Mouse (Mus musculus) myocyte (in vitro differentiated cells): ENCODE measurements around the gene Eif3f.

ENCODE experiments used
- CEBPB ChIP-seq: IDR thresholded peaks from 2 replicates; pipeline ENCODE4 v1.6.1; 2011; ENCODE audit warnings: mild to moderate bottlenecking, moderate library complexity; ENCODE audit not compliant: poor library complexity, insufficient read depth, severe bottlenecking
- E2F4 ChIP-seq: IDR thresholded peaks from one replicate; pipeline ENCODE4 v1.6.1; 2011; ENCODE audit warnings: mild to moderate bottlenecking, control low read depth, moderate library complexity; ENCODE audit not compliant: insufficient read depth
- MAX ChIP-seq: IDR thresholded peaks from one replicate; pipeline ENCODE4 v1.6.1; 2011; ENCODE audit warnings: low read depth, mild to moderate bottlenecking, control low read depth
- MYOD1 ChIP-seq, 3 experiments: IDR thresholded peaks; one replicate each; pipeline ENCODE4 v1.6.1; 2011; ENCODE audit warnings: control low read depth in 2 of 3, low read depth in 2 of 3, mild to moderate bottlenecking in 2 of 3, moderate library complexity in 1 of 3; ENCODE audit not compliant: insufficient read length in 2 of 3, control insufficient read depth in 1 of 3
- MYOG ChIP-seq, 3 experiments: IDR thresholded peaks; one replicate each; pipeline ENCODE4 v1.6.1; 2011; ENCODE audit warnings: control low read depth in 2 of 3, low read depth in 2 of 3, mild to moderate bottlenecking in 2 of 3; ENCODE audit not compliant: insufficient read length in 2 of 3, control insufficient read depth in 1 of 3, insufficient read depth in 1 of 3
- POLR2A ChIP-seq: IDR thresholded peaks from one replicate; pipeline ENCODE4 v1.6.1; 2011; ENCODE audit warnings: low read depth, mild to moderate bottlenecking, control low read depth, moderate library complexity; ENCODE audit not compliant: insufficient read length
- POLR2AphosphoS2 ChIP-seq: IDR thresholded peaks from one replicate; pipeline ENCODE4 v1.6.1; 2011; ENCODE audit warnings: low read depth, control low read depth; ENCODE audit not compliant: insufficient read length
- SRF ChIP-seq: IDR thresholded peaks from one replicate; pipeline ENCODE4 v1.6.1; 2011; ENCODE audit warnings: low read depth; ENCODE audit not compliant: control insufficient read depth, insufficient read length
- TCF12 ChIP-seq: IDR thresholded peaks from one replicate; pipeline ENCODE4 v1.6.1; 2011; ENCODE audit warnings: mild to moderate bottlenecking, control low read depth; ENCODE audit not compliant: poor library complexity, insufficient read depth, severe bottlenecking
- TCF3 ChIP-seq: IDR thresholded peaks from one replicate; pipeline ENCODE4 v1.6.1; 2011; ENCODE audit warnings: low read depth, control low read depth; ENCODE audit not compliant: insufficient read length
- USF1 ChIP-seq: IDR thresholded peaks from one replicate; pipeline ENCODE4 v1.6.1; 2011; ENCODE audit warnings: low read depth, mild to moderate bottlenecking, control low read depth, moderate library complexity

GRCm38 (mm10) chr7:108948611-108949010, 14.4 kb downstream of the Eif3f start:
- TF ChIP-seq MAX (no peak), POLR2A (no peak), E2F4 (no peak), MYOD1 (IDR thresholded peaks at IDR 0.05; ENCODE audit: control insufficient read depth in 1 of 3, insufficient read length in 2 of 3, low read depth in 2 of 3) (no peak), TCF12 (no peak), CEBPB (no peak), SRF (no peak), POLR2AphosphoS2 (no peak), MYOG (IDR thresholded peaks at IDR 0.05; ENCODE audit: control insufficient read depth in 1 of 3, insufficient read depth in 1 of 3, insufficient read length in 2 of 3, low read depth in 2 of 3) (no peak), USF1 (no peak), TCF3 (no peak)
